Comparison of ENCODE assay signal across 21 mouse cellular contexts in genomic region chr5:149027389-149027788, GRCm38 (mm10). TPM values are rescaled to one million over a fixed set of nuclear protein-coding genes. Genes with fewer than 3 reads are reported as not detected.
A peak's percentile ranks its signal among the peaks of the same experiment; 100 is the strongest.
DNase-seq lines count a peak whose midpoint lies in the region; ATAC-seq and TF ChIP-seq lines count a peak whose summit lies in the region.
"Had no signal": no experiment of that assay in that cellular context is flagged by ENCODE, and none has a peak within 500 bp of the region (broad histone marks: within the 10 kb centered on the region; RNA-seq: fewer than 3 reads in every experiment).

No protein-coding gene starts in this region.

- DNase-seq in heart, adult 11 months = peak; percentile 67
- no peak for DNase-seq in heart, postnatal 25 days (ENCODE audit: low spot score)
- no peak for DNase-seq in liver, embryonic 14.5 days (ENCODE audit: low read depth in 3 of 3, low spot score in 3 of 3)
- no peak for DNase-seq in liver
- DNase-seq in induced T-regulatory cell, adult 2 months (ENCODE audit: low read depth) = peak; percentile 40
- no peak for DNase-seq in frontal cortex, postnatal 36 days (ENCODE audit: low spot score in 2 of 2)
- DNase-seq: cerebellum, adult 11-12 months; gastrocnemius, postnatal 36 days; kidney, adult 11 months; kidney, postnatal 4 days; right cerebral cortex, postnatal 4 days; thymus, postnatal 14 days had no signal

- intact Hi-C loops in heart, postnatal 25 days (cut with DNase I) = no loop called here

- H3K9ac ChIP-seq in liver, embryonic 14.5 days (replicated peaks) = no peak overlapping the region
- H3K9ac ChIP-seq: embryonic facial prominence, embryonic 12.5 days; heart, embryonic 15.5 days; neural tube, embryonic 13.5 days had no signal

- ATAC-seq in liver, embryonic 14.5 days (ENCODE audit: insufficient read depth) = no peak

- no peaks in the 10 kb centered on the region for H3K27me3 ChIP-seq in liver, embryonic 14.5 days (ENCODE audit: control insufficient read depth, insufficient read depth, low read length)
- H3K27me3 ChIP-seq in E14TG2a.4 (ENCODE audit: insufficient read depth, low read length) = peaks cover 46% of the 10 kb centered on the region
- H3K27me3 ChIP-seq: embryonic facial prominence, embryonic 12.5 days; heart, embryonic 15.5 days; neural tube, embryonic 13.5 days had no signal

- H3K4me1 ChIP-seq in liver, embryonic 14.5 days (replicated peaks; ENCODE audit: control insufficient read depth in 2 of 2, insufficient read depth in 2 of 2, low read length in 1 of 2) = peaks cover 3 to 8% of the 10 kb centered on the region in 2 experiments
- peaks cover 12% of the 10 kb centered on the region for H3K4me1 ChIP-seq in E14TG2a.4 (replicated peaks; ENCODE audit: low read depth, low read length)

- H3K4me3 ChIP-seq in liver, embryonic 14.5 days (ENCODE audit: insufficient read depth in 1 of 2, low read depth in 2 of 2, low read length in 2 of 2) = no peak overlapping the region
- H3K4me3 ChIP-seq in E14TG2a.4 (replicated peaks; ENCODE audit: low read length) = no peak overlapping the region
- H3K4me3 ChIP-seq: embryonic facial prominence, embryonic 12.5 days; heart, embryonic 15.5 days; neural tube, embryonic 13.5 days had no signal

- H3K36me3 ChIP-seq in liver, embryonic 14.5 days (replicated peaks; ENCODE audit: control insufficient read depth, insufficient read depth, low read depth) = no peaks in the 10 kb centered on the region
- no peaks in the 10 kb centered on the region for H3K36me3 ChIP-seq in E14TG2a.4 (ENCODE audit: insufficient read depth, low read length)
- H3K36me3 ChIP-seq: embryonic facial prominence, embryonic 12.5 days; heart, embryonic 15.5 days; neural tube, embryonic 13.5 days had no signal

- no peaks in the 10 kb centered on the region for H3K9me3 ChIP-seq in liver, embryonic 14.5 days (ENCODE audit: control insufficient read depth, low read length)
- H3K9me3 ChIP-seq in E14TG2a.4 (ENCODE audit: low read length) = no peaks in the 10 kb centered on the region
- H3K9me3 ChIP-seq: embryonic facial prominence, embryonic 12.5 days; heart, embryonic 15.5 days; neural tube, embryonic 13.5 days had no signal

- H3K4me2 ChIP-seq in liver, embryonic 14.5 days (ENCODE audit: low read depth) = no peak overlapping the region
- H3K4me2 ChIP-seq: embryonic facial prominence, embryonic 12.5 days; heart, embryonic 15.5 days; neural tube, embryonic 13.5 days had no signal

- 64% methylated on average over 8 of the region's 8 CpGs for WGBS in liver, embryonic 14.5 days (ENCODE audit: insufficient replicate concordance)

- peak; percentile 49 for TF ChIP-seq CTCF in liver, embryonic 14.5 days (IDR thresholded peaks at IDR 0.05; ENCODE audit: low read depth)
- TF ChIP-seq CTCF in E14TG2a.4 (conservative IDR thresholded peaks at IDR 0.05; ENCODE audit: low read length) = peak; percentile 57

- no peak for TF ChIP-seq EP300 in liver, embryonic 14.5 days (IDR thresholded peaks at IDR 0.05; ENCODE audit: low read depth)

- no peak overlapping the region for H3K27ac ChIP-seq in liver, embryonic 14.5 days
- H3K27ac ChIP-seq: embryonic facial prominence, embryonic 12.5 days; heart, embryonic 15.5 days; neural tube, embryonic 13.5 days had no signal

RNA-seq across cellular contexts. Expression of gene Gm42791, which starts 32.4 kb away (rescaled TPM):
- 1 to 10 TPM; 5.8 to 6.2 TPM for total RNA-seq in heart, postnatal 25 days (2021)
- polyA plus RNA-seq in liver, embryonic 14.5 days (2012; rRNA removed) = not detected in 2 replicates
- 1.0 TPM in 1 of 2 replicates, not detected in the other for polyA plus RNA-seq in liver, embryonic 14.5 days (2014; fragmentation: Nextera tagmentation; extraction: Ambion mirVana)
- total RNA-seq: common myeloid progenitor, adult 5-6 weeks; monocyte, adult 5-6 weeks had no signal
- polyA plus RNA-seq: frontal cortex, adult 2 months; hindbrain, embryonic 11.5 days; stomach, embryonic 14.5 days had no signal

Comparison
In these comparisons a context has a peak if more than half of its experiments do, and no peak if none do; other contexts are left out.
1. DNase-seq: peak in heart, adult 11 months (single experiment) and induced T-regulatory cell, adult 2 months (single experiment); none in heart, postnatal 25 days (single experiment), liver, embryonic 14.5 days (0 of 3), liver (single experiment) and frontal cortex, postnatal 36 days (0 of 2).